Mouse (Mus musculus) midbrain, embryonic 11.5 days (tissue): ENCODE measurements around the gene Rrp12. TPM values are rescaled to one million over a fixed set of nuclear protein-coding genes. Genes with fewer than 3 reads are reported as not detected.

ENCODE experiments used
- ATAC-seq: fragments of 200-750 bp; cut with Nextera tagmentation; 2 replicates; pipeline ENCODE4 v1.8.0; 2017; ENCODE audit warnings: moderate TSS enrichment, moderate library complexity; ENCODE audit not compliant: low FRiP score
- DNase-seq: peaks from one replicate; pipeline ENCODE4 v3.0.0; 2015; ENCODE audit warnings: low spot score; ENCODE audit errors: missing footprints
- H3K27ac ChIP-seq: fragments of 300-500 bp; sonication (generic); 2 replicates; pipeline ENCODE4 v1.5.1; 2014; ENCODE audit warnings: low read depth, low read length
- H3K27me3 ChIP-seq: fragments of 300-500 bp; sonication (generic); 2 replicates; pipeline ENCODE4 v1.6.1; 2014; ENCODE audit warnings: mild to moderate bottlenecking, low read length, moderate library complexity, mixed read lengths; ENCODE audit not compliant: control insufficient read depth, insufficient read depth
- H3K36me3 ChIP-seq: fragments of 300-500 bp; sonication (generic); 2 replicates; pipeline ENCODE4 v1.6.1; 2014; ENCODE audit warnings: mild to moderate bottlenecking, low read length, moderate library complexity, mixed read lengths; ENCODE audit not compliant: control insufficient read depth, insufficient read depth
- H3K4me1 ChIP-seq: fragments of 300-500 bp; sonication (generic); 2 replicates; pipeline ENCODE4 v1.6.1; 2014; ENCODE audit warnings: low read length; ENCODE audit not compliant: control insufficient read depth, insufficient read depth
- H3K4me2 ChIP-seq: fragments of 300-500 bp; sonication (generic); 2 replicates; pipeline ENCODE4 v1.6.1; 2014; ENCODE audit warnings: mild to moderate bottlenecking, moderate library complexity
- H3K4me3 ChIP-seq: fragments of 300-500 bp; sonication (generic); 2 replicates; pipeline ENCODE4 v1.5.1; 2014; ENCODE audit warnings: low read depth, low read length
- H3K9ac ChIP-seq: fragments of 300-500 bp; sonication (generic); 2 replicates; pipeline ENCODE4 v1.6.1; 2014; ENCODE audit warnings: low read length
- H3K9me3 ChIP-seq: fragments of 300-500 bp; sonication (generic); 2 replicates; pipeline ENCODE4 v1.6.1; 2016; ENCODE audit warnings: low read length; ENCODE audit not compliant: control insufficient read depth
- WGBS: fragments of 180-500 bp; shearing (Covaris S2); extraction: QIAGEN DNeasy Blood & Tissue Kit; methylation state at CpG from one replicate; pipeline ENCODE4 v1.1.7; 2014; 5-methylcytosine and 5-hydroxymethylcytosine counted together
- polyA plus RNA-seq: library from polyadenylated mRNA; unstranded; fragments of >200 nt; fragmentation: Nextera tagmentation; extraction: Ambion mirVana; gene quantifications from 2 replicates; pipeline ENCODE4 v1.2.1, GENCODE M21; 2014

Rrp12 gene
- polyA plus RNA-seq, 1 experiment from 2014 or later = 14.7 TPM

- no peak overlapping the region for H3K4me3 ChIP-seq
- 50% methylated on average over 3 of the region's 3 CpGs for WGBS
- no peak overlapping the region for H3K9ac ChIP-seq
- peaks cover 12% of the 10 kb centered on the region for H3K4me1 ChIP-seq
- no peaks in the 10 kb centered on the region for H3K36me3 ChIP-seq
- no peak overlapping the region for H3K4me2 ChIP-seq
- no peak for ATAC-seq
- H3K27ac ChIP-seq = no peak overlapping the region
- no peaks in the 10 kb centered on the region for H3K9me3 ChIP-seq
- peaks cover 3% of the 10 kb centered on the region; the same call in 1 of the 2 replicates for H3K27me3 ChIP-seq
- DNase-seq = peak; percentile 83
Observed at GRCm38 (mm10) chr19:41836719-41837118, 59.3 kb downstream of the Rrp12 start.

DNA sequence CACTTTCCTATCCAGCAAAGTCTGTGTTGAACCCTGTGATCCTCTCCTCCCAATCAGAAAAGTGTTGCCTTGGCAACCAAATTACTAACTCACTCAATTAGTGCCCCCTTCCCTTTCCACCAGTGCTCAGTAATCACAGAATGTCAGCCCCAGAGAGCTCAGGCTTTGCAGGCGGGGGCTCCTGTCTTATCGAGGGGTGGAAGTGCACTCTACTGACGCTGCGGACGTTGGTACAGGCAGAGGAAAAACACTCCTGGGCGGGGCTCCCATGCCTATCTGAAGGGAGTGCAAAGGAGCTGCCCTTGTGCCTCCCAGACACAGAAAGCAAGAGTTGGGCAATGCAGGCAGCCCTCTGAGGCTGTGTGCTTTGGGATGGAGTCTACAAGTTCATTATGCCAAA, 60.2 kb downstream of the Rrp12 start:
- H3K4me3 ChIP-seq = no peak overlapping the region
- peaks cover 6% of the 10 kb centered on the region; the same call in 1 of the 2 replicates for H3K27me3 ChIP-seq
- H3K4me2 ChIP-seq = peak overlapping the region; percentile 21
- DNase-seq = peak; percentile 84
- H3K4me1 ChIP-seq = peaks cover 20% of the 10 kb centered on the region
- no peaks in the 10 kb centered on the region for H3K36me3 ChIP-seq
- H3K27ac ChIP-seq = no peak overlapping the region
- ATAC-seq = peak; percentile 49; the same call in 1 of the 2 replicates
- H3K9ac ChIP-seq = no peak overlapping the region; the same call in 1 of the 2 replicates
- H3K9me3 ChIP-seq = no peaks in the 10 kb centered on the region
- 5% methylated on average over 6 of the region's 6 CpGs for WGBS

DNA sequence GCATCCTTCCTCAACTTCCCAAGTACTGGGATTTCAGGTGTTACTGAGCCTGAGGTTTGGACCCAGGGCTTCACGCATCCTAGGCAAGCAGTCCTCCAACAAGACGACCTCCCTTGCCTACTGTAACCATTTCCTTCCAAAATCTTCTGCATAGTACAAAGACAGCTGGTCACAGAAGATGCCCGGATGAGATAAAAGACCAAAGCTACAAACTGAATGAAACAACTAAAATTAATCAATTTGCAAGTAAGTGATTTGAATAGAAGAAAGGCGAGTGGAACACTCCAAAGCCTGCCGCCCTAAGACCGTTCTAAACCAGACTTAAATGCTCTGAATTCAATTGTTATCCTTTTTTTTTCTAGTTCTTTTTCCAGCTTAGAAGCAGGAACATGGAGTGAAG, 60.6 kb downstream of the Rrp12 start:
- no peak overlapping the region for H3K27ac ChIP-seq
- DNase-seq (peak; percentile 72), ATAC-seq (no peak)
- H3K4me3 ChIP-seq = no peak overlapping the region
- H3K9me3 ChIP-seq = no peaks in the 10 kb centered on the region
- no peaks in the 10 kb centered on the region for H3K36me3 ChIP-seq
- H3K4me2 ChIP-seq = no peak overlapping the region
- WGBS = 51% methylated on average over 6 of the region's 6 CpGs
- no peak overlapping the region; the same call in 1 of the 2 replicates for H3K9ac ChIP-seq
- peaks cover 6% of the 10 kb centered on the region; the same call in 1 of the 2 replicates for H3K27me3 ChIP-seq
- H3K4me1 ChIP-seq = peaks cover 23% of the 10 kb centered on the region

DNA sequence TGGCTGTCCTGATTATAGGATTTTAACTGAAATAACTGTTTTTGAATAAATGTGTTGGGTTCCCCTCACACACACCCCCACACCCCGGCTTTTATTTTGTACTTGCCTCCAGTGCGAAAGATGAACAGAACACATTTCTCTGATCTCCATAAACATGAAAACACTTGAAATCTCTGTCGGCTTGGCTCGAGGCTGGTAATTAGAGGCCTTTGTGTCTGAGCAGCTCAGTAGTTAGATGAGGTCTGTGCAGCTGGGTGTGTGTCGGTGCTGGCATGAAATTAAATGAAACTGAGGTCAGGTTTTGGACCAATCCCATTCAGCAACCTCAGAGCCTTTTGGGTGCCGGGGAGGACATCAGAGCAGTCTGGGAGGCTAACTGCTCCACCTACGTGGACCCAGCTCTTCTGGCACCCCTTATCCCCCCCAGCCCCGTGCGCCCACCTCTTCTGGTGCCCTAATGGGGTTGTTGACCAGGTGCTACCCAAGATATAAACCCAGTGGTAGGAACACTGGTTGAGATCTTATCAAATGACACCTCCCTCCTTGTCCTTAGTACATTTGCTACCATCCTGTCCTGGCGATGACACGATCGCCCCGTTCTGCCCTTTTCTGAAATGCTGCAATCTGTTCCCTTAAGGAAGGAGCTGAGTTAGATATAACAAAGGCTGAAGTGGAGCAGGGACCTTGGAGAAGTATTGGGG, 63.3 kb downstream of the Rrp12 start:
- Histone ChIP-seq H3K4me2 (peak overlapping the region; percentile 23; the same call in 1 of the 2 replicates), H3K9ac (no peak overlapping the region; the same call in 1 of the 2 replicates), H3K27me3 (peaks cover 6% of the 10 kb centered on the region; the same call in 1 of the 2 replicates), H3K27ac (no peak overlapping the region), H3K4me3 (no peak overlapping the region; the same call in 1 of the 2 replicates), H3K36me3 (no peaks in the 10 kb centered on the region), H3K9me3 (no peaks in the 10 kb centered on the region), H3K4me1 (peaks cover 28% of the 10 kb centered on the region)
- DNase-seq = peak; percentile 74
- no peak for ATAC-seq
- 71% methylated on average over 13 of the region's 13 CpGs for WGBS

GRCm38 (mm10) chr19:41831718-41832391, 64.1 kb downstream of the Rrp12 start:
- 4% methylated on average over 14 of the region's 14 CpGs for WGBS
- Histone ChIP-seq H3K9me3 (no peaks in the 10 kb centered on the region), H3K4me2 (peak overlapping the region; percentile 99), H3K4me3 (peak overlapping the region; percentile 67), H3K4me1 (peaks cover 28% of the 10 kb centered on the region), H3K27ac (no peak overlapping the region), H3K27me3 (peaks cover 6% of the 10 kb centered on the region; the same call in 1 of the 2 replicates), H3K36me3 (no peaks in the 10 kb centered on the region), H3K9ac (peak overlapping the region; percentile 73)
- DNase-seq (peak; percentile 89), ATAC-seq (no peak)

GRCm38 (mm10) chr19:41831101-41831570, 64.8 kb downstream of the Rrp12 start:
- peaks cover 28% of the 10 kb centered on the region for H3K4me1 ChIP-seq
- peak overlapping the region; percentile 67 for H3K4me3 ChIP-seq
- under 1% methylated on average over 19 of the region's 19 CpGs for WGBS
- H3K36me3 ChIP-seq = no peaks in the 10 kb centered on the region
- H3K9ac ChIP-seq = peak overlapping the region; percentile 73
- DNase-seq (no peak), ATAC-seq (no peak)
- H3K27me3 ChIP-seq = peaks cover 6% of the 10 kb centered on the region; the same call in 1 of the 2 replicates
- no peak overlapping the region for H3K27ac ChIP-seq
- peak overlapping the region; percentile 99 for H3K4me2 ChIP-seq
- no peaks in the 10 kb centered on the region for H3K9me3 ChIP-seq

DNA sequence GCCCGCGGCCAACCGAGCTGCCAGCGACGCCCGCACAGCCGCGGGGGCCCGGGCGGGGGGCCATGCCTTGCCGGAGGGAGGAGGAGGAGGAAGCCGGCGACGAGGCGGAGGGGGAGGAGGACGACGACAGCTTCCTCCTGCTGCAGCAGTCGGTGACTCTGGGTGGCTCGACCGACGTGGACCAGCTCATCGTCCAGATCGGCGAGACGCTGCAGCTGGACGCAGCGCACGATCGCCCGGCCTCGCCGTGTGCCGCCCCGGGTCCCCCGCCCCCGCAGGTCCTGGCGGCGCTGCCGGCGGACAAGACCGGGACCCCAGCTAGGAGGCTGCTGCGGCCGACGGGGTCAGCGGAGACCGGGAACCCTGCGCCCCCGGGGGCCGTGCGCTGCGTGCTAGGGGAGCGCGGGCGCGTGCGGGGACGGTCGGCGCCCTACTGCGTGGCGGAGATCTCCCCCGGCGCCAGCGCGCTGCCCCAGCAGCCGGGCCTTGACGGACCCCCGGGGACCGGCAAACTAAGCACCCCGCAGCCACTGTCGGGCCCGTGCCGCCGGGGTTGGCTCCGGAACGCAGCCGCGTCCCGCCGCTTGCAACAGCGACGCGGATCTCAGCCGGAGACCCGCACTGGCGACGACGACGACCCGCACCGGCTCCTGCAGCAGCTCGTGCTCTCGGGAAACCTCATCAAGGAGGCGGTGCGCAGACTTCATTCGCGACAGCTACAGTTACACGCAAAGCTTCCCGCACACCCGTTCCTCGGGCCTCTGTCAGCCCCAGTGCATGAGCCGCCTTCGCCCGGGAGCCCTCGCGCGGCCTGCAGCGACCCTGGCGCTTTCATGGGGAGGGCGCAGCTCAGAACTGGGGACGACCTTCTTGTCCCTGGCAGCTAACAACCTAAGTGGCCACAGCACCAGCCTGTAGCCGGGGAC, 65.6 kb downstream of the Rrp12 start:
- peaks cover 6% of the 10 kb centered on the region; the same call in 1 of the 2 replicates for H3K27me3 ChIP-seq
- peak overlapping the region; percentile 67 for H3K4me3 ChIP-seq
- WGBS = under 1% methylated on average over 85 of the region's 112 CpGs
- peak overlapping the region; percentile 73 for H3K9ac ChIP-seq
- peaks cover 23% of the 10 kb centered on the region for H3K4me1 ChIP-seq
- ATAC-seq (peak; percentile 78), DNase-seq (peak; percentile 97)
- H3K9me3 ChIP-seq = no peaks in the 10 kb centered on the region
- H3K36me3 ChIP-seq = no peaks in the 10 kb centered on the region
- peak overlapping the region; percentile 90 for H3K27ac ChIP-seq
- H3K4me2 ChIP-seq = peak overlapping the region; percentile 99

GRCm38 (mm10) chr19:41829381-41830105, 66.4 kb downstream of the Rrp12 start, which contains the start of gene Frat1:
Frat1 (plus strand) TSS chr19:41829970.
- H3K4me1 ChIP-seq = peaks cover 21% of the 10 kb centered on the region
- WGBS = under 1% methylated on average over 39 of the region's 39 CpGs
- no peaks in the 10 kb centered on the region for H3K9me3 ChIP-seq
- ATAC-seq (peak; percentile 94), DNase-seq (peak; percentile 100)
- H3K9ac ChIP-seq = peak within 1 kb of the TSS; percentile 73
- peaks cover 6% of the 10 kb centered on the region; the same call in 1 of the 2 replicates for H3K27me3 ChIP-seq
- peak within 1 kb of the TSS; percentile 90 for H3K27ac ChIP-seq
- H3K4me3 ChIP-seq = peak within 1 kb of the TSS; percentile 67
- H3K36me3 ChIP-seq = no peaks in the 10 kb centered on the region
- H3K4me2 ChIP-seq = peak within 1 kb of the TSS; percentile 99
